Mouse (Mus musculus) thymus, adult 2 months (tissue): ENCODE data around the gene Ripor3.

Experiments
- CTCF ChIP-seq: fragments of 200-500 bp; IDR thresholded peaks from 2 replicates; pipeline ENCODE4 v1.5.1; 2012; ENCODE audit warnings: mild to moderate bottlenecking, control low read depth, low read length, moderate library complexity, borderline replicate concordance; ENCODE audit not compliant: control insufficient read depth, poor library complexity, insufficient read depth; ENCODE audit errors: extremely low read depth
- POLR2A ChIP-seq: fragments of 200-500 bp; IDR thresholded peaks from 2 replicates; pipeline ENCODE4 v1.6.1; 2012; ENCODE audit warnings: mild to moderate bottlenecking, low read length, control low read depth, moderate library complexity; ENCODE audit not compliant: control insufficient read depth, poor library complexity, insufficient read depth; ENCODE audit errors: extremely low read depth

DNA sequence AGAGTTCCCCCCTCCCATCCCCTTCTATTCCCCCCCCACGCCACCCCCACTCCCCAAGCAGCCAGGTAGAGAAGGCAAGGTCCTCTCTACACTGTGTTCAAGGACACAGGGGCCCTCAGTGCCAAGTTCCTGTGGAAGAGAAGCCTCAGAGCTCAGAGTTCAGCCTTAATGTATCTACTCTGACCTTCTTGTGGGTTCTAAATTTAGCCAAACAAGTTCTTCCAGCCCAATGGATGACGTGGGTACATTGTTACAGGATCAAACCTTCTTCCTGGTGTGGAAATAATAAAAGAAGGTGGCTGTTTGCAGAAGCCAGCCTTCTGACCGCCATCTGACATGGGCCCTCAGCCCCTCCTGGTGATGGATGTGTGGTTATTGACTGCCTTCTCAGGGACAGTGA lies 16.0 kb upstream of the Ripor3 start:
- no peak for TF ChIP-seq CTCF
- TF ChIP-seq POLR2A: no peak
